Mouse (Mus musculus) heart, postnatal 0 days (tissue): Measurements from ENCODE around the gene Opn1sw.

Experiments used
- CTCF ChIP-seq: IDR thresholded peaks from 2 replicates; pipeline ENCODE4 v1.5.1; 2016; ENCODE audit warnings: antibody characterized with exemption, control low read depth, low read depth
- EP300 ChIP-seq: IDR thresholded peaks from 2 replicates; pipeline ENCODE4 v1.6.1; 2016; ENCODE audit warnings: antibody characterized with exemption, low read depth

- TF ChIP-seq EP300 (no peak), CTCF (no peak)
Observed at GRCm38 (mm10) chr6:29432676-29433037, 44.4 kb upstream of the Opn1sw start.
